Mouse (Mus musculus): ENCODE measurements at regions not wholly inside any gene's neighbourhood (a gene's known extent, or its start where the extent isn't known, plus 50 kb on each side); places are given as distances from the start of the nearest gene placed in this dataset.

DNA sequence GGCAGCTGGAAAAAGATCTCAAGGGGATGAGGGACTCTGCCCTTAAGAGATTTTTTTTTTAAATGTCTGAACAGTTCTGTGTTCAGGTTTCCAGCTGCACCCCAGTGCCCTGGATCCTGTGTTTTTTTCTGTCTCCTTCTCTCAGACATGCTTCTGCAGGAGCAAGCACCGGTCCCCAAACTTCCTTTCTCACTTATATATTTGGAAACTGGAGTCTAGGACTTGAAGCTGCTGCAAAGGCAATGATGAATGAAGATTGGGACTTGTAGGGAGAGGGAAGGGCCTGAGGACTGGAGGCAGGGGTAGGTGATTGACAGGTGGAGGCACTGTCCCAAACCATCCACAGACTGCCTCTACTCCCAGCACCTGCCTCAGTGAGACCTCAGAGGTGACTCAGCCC, 255.5 kb upstream of the Cdh5 start:
- TF ChIP-seq CTCF (IDR thresholded peaks at IDR 0.05; ENCODE audit: borderline replicate concordance, insufficient read depth, low read depth, low read length) (no peak), POLR2A (IDR thresholded peaks at IDR 0.05; ENCODE audit: borderline replicate concordance, insufficient read depth, low read length) (no peak)
